Mouse (Mus musculus) forebrain, embryonic 11.5 days (tissue): ENCODE data around the gene Itga1. TPM values are rescaled to one million over a fixed set of nuclear protein-coding genes. Genes with fewer than 3 reads are reported as not detected.

Source experiments
- ATAC-seq: fragments of 200-750 bp; cut with Nextera tagmentation; replicated peaks from 2 replicates; pipeline ENCODE4 v1.8.0; 2017; ENCODE audit warnings: moderate TSS enrichment; ENCODE audit not compliant: low FRiP score
- DNase-seq: peaks from one replicate; pipeline ENCODE4 v3.0.0-alpha.2; 2017; ENCODE audit warnings: low spot score
- H3K27ac ChIP-seq: fragments of 300-500 bp; sonication (generic); 2 replicates; pipeline ENCODE4 v1.5.1; 2014; ENCODE audit warnings: low read depth, low read length
- H3K27me3 ChIP-seq: fragments of 300-500 bp; sonication (generic); 2 replicates; pipeline ENCODE4 v1.6.1; 2014; ENCODE audit warnings: mild to moderate bottlenecking, low read length, mixed read lengths; ENCODE audit not compliant: control insufficient read depth, insufficient read depth
- H3K36me3 ChIP-seq: fragments of 300-500 bp; sonication (generic); 2 replicates; pipeline ENCODE4 v1.6.1; 2014; ENCODE audit warnings: mild to moderate bottlenecking, low read length, moderate library complexity, mixed read lengths; ENCODE audit not compliant: control insufficient read depth, insufficient read depth
- H3K4me1 ChIP-seq: fragments of 300-500 bp; sonication (generic); replicated peaks from 2 replicates; pipeline ENCODE4 v1.6.1; 2014; ENCODE audit warnings: low read length, mixed read lengths; ENCODE audit not compliant: control insufficient read depth, insufficient read depth
- H3K4me2 ChIP-seq: fragments of 300-500 bp; sonication (generic); 2 replicates; pipeline ENCODE4 v1.6.1; 2014; ENCODE audit warnings: low read depth, mild to moderate bottlenecking, low read length, moderate library complexity, mixed read lengths; ENCODE audit not compliant: severe bottlenecking
- H3K4me3 ChIP-seq: fragments of 300-500 bp; sonication (generic); 2 replicates; pipeline ENCODE4 v1.5.1; 2014; ENCODE audit warnings: low read depth, low read length
- H3K9ac ChIP-seq: fragments of 300-500 bp; sonication (generic); 2 replicates; pipeline ENCODE4 v1.6.1; 2014; ENCODE audit warnings: low read length
- H3K9me3 ChIP-seq: fragments of 300-500 bp; sonication (generic); 2 replicates; pipeline ENCODE4 v1.6.1; 2016; ENCODE audit warnings: low read length, mixed read lengths; ENCODE audit not compliant: control insufficient read depth
- WGBS: fragments of 180-500 bp; shearing (Covaris S2); extraction: QIAGEN DNeasy Blood & Tissue Kit; methylation state at CpG from one replicate; pipeline ENCODE4 v1.1.7; 2014; 5-methylcytosine and 5-hydroxymethylcytosine counted together
- polyA plus RNA-seq: library from polyadenylated mRNA; unstranded; fragments of >200 nt; fragmentation: Nextera tagmentation; extraction: Ambion mirVana; gene quantifications from 2 replicates; pipeline ENCODE4 v1.2.1, GENCODE M21; 2014

The Itga1 gene
- polyA plus RNA-seq, 1 experiment from 2014 or later, result 5.3 TPM

DNA sequence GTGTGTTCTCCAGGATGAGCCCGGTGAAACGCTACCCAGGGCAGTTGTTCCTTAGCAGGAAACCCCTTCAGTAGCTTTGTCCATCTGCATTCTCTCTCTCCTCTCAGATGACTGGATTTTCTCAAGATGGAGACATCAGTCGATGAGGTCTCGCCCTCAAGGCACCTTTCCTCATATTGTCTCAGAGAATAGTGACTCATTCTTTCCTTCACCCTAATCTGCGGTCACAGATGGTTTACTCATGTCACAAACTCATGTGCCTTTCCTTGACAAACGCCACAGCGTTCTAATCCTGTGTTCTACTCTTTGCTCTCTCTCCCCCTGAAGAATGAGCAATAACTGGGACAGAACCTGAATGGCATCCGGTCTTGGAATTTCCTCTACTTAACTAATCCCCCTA, 5.7 kb upstream of the Itga1 start:
- no peak for ATAC-seq
- WGBS, result 94% methylated on average over 8 of the region's 8 CpGs
- H3K4me1 ChIP-seq, result no peaks in the 10 kb centered on the region

DNA sequence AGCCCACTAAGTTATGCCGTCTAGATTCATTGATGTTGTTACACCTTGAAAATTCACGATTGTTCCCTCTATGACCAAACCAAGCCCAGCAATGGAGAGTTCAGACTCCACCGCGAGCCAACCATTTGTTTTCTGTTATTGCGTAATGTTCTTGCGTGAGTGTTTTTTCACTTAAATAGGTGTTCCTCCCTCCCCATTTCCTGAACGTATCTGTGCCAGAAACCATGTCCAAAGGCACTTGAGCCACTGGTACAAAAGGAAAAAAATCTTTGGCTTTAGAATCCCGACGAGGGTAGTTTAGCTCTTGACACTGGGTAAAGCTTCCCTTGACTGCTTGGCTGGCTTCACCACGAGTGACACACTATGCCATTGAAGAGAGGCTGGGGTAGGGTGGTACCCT, 4.4 kb upstream of the Itga1 start:
- ATAC-seq (no peak), DNase-seq (no peak)
- Histone ChIP-seq H3K9ac (no peak overlapping the region), H3K4me3 (no peak overlapping the region), H3K27ac (no peak overlapping the region), H3K4me1 (peaks cover 2% of the 10 kb centered on the region; the same call in 1 of the 2 replicates), H3K36me3 (no peaks in the 10 kb centered on the region), H3K27me3 (peaks cover 4% of the 10 kb centered on the region), H3K9me3 (no peaks in the 10 kb centered on the region), H3K4me2 (no peak overlapping the region)
- 90% methylated on average over 10 of the region's 10 CpGs for WGBS

More for the DNA sequence above, 5.7 kb upstream of the Itga1 start:
- Histone ChIP-seq H3K4me2 (no peak overlapping the region), H3K27me3 (no peaks in the 10 kb centered on the region; the same call in 1 of the 2 replicates), H3K4me3 (no peak overlapping the region), H3K36me3 (no peaks in the 10 kb centered on the region), H3K9me3 (no peaks in the 10 kb centered on the region), H3K9ac (no peak overlapping the region), H3K27ac (no peak overlapping the region)
- no peak for DNase-seq

DNA sequence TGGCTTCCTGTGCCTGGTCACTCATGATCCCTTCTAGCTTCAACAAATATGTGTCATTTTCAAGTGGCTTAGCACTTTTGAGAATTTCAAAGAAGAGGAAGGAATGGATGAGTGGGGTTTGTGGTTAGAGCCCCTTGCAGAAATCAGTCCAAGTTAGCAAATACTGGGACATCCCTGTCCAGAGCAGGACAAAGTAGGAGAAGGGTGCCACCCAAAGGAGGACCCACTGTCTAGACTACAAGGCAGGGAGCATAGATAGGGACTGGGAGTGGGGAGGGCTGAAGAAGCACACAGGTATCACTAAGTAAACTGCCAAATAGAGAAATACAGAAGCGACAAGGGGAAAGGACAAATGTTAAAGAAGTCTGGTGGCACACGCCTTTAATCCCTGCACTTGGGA, 990 bp upstream of the Itga1 start:
- 96% methylated on average over 2 of the region's 2 CpGs for WGBS
- H3K27me3 ChIP-seq, result peaks cover 7% of the 10 kb centered on the region
- no peak overlapping the region for H3K4me2 ChIP-seq

DNA sequence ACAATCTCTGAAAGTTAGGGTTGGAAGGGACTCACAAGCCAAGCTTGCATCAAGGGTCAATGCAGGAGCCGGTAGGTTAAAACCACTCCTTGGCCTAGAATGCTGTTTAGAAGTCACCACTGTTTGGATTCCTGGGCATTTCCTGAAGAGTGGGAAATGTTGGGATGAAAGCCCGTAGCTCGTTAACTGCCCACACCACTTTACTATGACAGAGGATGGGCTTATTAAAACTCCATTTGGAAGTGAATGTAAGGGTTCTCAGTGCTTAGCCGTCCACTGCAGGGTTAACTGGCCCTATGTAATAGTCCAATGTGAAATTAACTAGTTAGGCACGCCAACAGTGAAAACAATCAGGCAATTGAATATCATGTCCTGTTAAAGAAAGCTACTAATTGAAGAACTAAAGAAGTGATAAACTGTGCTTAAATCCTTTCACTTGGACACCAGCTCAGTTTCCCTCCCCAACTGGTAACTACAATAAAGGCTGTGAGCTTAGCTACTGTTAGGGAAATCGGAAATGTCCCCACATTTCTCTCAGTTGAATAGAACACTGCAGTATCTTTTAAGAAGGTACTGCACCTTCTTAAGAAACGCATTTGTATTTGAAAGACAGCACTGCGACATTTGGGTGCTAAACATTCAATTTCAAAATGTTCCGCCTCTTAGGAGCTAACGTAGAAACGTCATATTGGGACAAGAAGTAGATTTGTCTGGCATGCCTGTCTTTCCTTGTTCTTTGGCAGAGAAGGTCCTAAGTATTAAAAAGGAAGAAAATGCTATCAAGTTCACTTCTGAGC, 1.2 kb downstream of the Itga1 start:
- WGBS, result 19% methylated on average over 11 of the region's 11 CpGs
- H3K27ac ChIP-seq, result no peak overlapping the region
- H3K36me3 ChIP-seq, result no peaks in the 10 kb centered on the region
- H3K9me3 ChIP-seq, result no peaks in the 10 kb centered on the region
- H3K4me1 ChIP-seq, result peaks cover 3% of the 10 kb centered on the region; the same call in 1 of the 2 replicates
- peaks cover 7% of the 10 kb centered on the region for H3K27me3 ChIP-seq
- no peak for ATAC-seq
- H3K4me2 ChIP-seq, result peak overlapping the region; percentile 91
- DNase-seq, result no peak
- H3K9ac ChIP-seq, result no peak overlapping the region
- peak overlapping the region; percentile 47 for H3K4me3 ChIP-seq

More for the DNA sequence above, 990 bp upstream of the Itga1 start:
- DNase-seq (no peak), ATAC-seq (no peak)
- peaks cover 3% of the 10 kb centered on the region; the same call in 1 of the 2 replicates for H3K4me1 ChIP-seq
- H3K27ac ChIP-seq, result no peak overlapping the region
- no peak overlapping the region for H3K4me3 ChIP-seq
- no peak overlapping the region for H3K9ac ChIP-seq
- H3K9me3 ChIP-seq, result no peaks in the 10 kb centered on the region
- no peaks in the 10 kb centered on the region for H3K36me3 ChIP-seq

DNA sequence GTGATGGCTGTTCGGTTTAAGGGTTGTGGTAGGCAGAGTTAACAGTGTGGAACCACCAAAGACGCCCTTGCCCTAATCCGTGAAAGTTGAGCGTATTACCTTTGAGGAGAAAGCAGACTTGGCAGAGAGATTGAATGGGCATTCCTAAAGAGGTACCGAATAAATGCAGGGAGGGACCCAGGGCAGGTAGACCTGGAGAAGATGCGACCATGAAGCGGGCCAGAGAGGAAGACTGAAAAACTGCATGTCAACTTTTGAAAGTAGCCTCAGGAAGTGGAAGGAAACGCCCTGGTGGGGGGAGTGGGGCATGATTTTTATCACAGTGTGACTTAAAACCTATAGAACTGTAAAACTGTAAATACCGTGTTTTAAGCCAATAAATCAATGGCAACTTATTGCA, 2.4 kb downstream of the Itga1 start:
- ATAC-seq, result no peak
- H3K27me3 ChIP-seq, result peaks cover 7% of the 10 kb centered on the region

DNA sequence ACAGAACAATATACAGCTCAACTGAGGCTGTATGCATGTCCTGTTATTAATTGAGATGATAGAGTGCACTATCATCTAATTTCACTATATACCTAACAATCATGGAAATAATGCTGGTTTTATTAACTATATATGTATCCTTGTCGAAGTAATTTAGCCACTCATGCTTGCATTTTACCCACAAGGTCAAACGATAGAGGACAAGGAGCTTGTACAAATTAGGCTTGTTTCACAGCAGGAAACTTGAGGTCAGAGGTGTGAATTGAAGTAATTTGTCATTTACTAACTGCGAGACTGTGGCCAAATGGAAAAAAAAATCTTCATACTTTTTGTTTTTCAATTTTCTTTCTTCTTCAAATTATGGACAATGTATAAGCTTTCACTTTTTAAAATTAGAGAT, 3.5 kb downstream of the Itga1 start:
- H3K9ac ChIP-seq, result no peak overlapping the region
- no peak for ATAC-seq
- H3K4me1 ChIP-seq, result peaks cover 3% of the 10 kb centered on the region; the same call in 1 of the 2 replicates
- H3K4me3 ChIP-seq, result no peak overlapping the region
- H3K27ac ChIP-seq, result no peak overlapping the region
- H3K27me3 ChIP-seq, result peaks cover 7% of the 10 kb centered on the region
- no peaks in the 10 kb centered on the region for H3K9me3 ChIP-seq
- DNase-seq, result no peak
- no peak overlapping the region for H3K4me2 ChIP-seq
- WGBS, result 82% methylated on average over 3 of the region's 3 CpGs
- no peaks in the 10 kb centered on the region for H3K36me3 ChIP-seq

More for the DNA sequence above, 2.4 kb downstream of the Itga1 start:
- Histone ChIP-seq H3K9me3 (no peaks in the 10 kb centered on the region), H3K9ac (no peak overlapping the region), H3K4me3 (no peak overlapping the region), H3K4me2 (no peak overlapping the region), H3K36me3 (no peaks in the 10 kb centered on the region), H3K27ac (no peak overlapping the region), H3K4me1 (peaks cover 3% of the 10 kb centered on the region; the same call in 1 of the 2 replicates)
- DNase-seq, result no peak
- WGBS, result 86% methylated on average over 9 of the region's 9 CpGs

DNA sequence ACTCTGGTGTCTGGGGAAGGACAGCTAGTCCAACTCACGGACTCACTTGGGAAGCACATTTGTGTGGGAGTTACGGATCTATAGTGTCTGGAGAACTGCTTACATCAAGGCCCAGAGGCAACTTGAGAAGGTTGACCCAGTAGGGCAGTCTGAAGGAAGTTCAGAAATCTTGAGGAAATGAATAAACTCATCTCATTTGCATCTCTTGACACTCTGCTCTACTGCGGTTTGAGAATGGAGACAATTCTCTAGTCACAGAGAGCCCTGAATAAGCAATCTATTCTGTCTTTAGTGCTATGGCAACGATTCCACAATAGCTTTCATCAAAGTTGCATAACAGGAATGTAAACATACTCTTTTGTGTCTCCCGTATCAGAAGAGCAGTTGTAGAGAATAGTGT, 4.8 kb downstream of the Itga1 start:
- no peak overlapping the region for H3K4me3 ChIP-seq
- H3K9ac ChIP-seq, result no peak overlapping the region
- no peak for ATAC-seq
- no peaks in the 10 kb centered on the region for H3K9me3 ChIP-seq
- 61% methylated on average over 5 of the region's 5 CpGs for WGBS
- peaks cover 7% of the 10 kb centered on the region for H3K27me3 ChIP-seq
- no peak for DNase-seq
- peaks cover 3% of the 10 kb centered on the region; the same call in 1 of the 2 replicates for H3K4me1 ChIP-seq
- H3K4me2 ChIP-seq, result no peak overlapping the region
- no peaks in the 10 kb centered on the region for H3K36me3 ChIP-seq
- H3K27ac ChIP-seq, result no peak overlapping the region

DNA sequence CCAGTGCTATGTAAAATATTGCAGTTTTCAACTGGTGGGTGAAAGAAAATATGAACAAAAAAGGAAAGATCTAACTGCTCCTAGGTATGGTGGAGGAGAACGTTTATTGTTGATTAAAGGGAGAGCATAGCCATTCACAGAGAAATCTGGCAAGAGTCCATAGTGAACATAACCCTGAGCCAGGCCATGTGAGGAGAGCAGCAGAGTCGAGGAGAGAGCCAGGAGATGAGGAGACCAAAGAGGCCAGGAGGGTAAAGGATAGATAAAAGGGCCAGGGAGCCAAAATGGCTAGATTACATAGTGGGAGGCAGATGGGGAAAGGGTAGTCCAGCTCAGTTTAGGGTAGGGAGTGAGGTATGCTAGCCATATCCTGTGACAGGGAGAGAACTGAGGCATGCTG, 5.5 kb downstream of the Itga1 start:
- WGBS, result 71% methylated on average over 2 of the region's 2 CpGs
- no peak overlapping the region for H3K4me2 ChIP-seq
- ATAC-seq, result no peak
- H3K9ac ChIP-seq, result no peak overlapping the region
- H3K4me1 ChIP-seq, result peaks cover 1% of the 10 kb centered on the region; the same call in 1 of the 2 replicates
- no peak for DNase-seq
- peaks cover 3% of the 10 kb centered on the region for H3K27me3 ChIP-seq
- H3K4me3 ChIP-seq, result no peak overlapping the region
- no peaks in the 10 kb centered on the region for H3K9me3 ChIP-seq
- no peaks in the 10 kb centered on the region for H3K36me3 ChIP-seq
- H3K27ac ChIP-seq, result no peak overlapping the region

DNA sequence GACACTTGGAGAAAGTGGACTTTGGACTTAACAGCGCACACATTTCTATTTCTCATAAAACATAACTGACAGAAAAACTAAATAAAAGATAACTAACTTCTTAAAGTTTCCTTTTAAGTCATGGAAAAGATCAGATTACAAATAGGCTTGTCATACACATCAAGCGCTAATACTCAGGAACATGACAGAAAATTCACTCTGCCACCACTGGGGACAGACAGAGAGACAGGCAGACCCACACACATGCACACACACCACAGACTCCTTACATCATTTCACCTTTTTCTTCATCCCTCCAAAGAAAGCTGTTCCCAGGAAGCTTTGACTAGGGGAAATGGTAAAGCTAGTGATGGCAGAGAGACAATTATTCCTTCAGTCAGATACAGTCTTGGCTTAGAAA, 6.4 kb downstream of the Itga1 start:
- Histone ChIP-seq H3K9ac (no peak overlapping the region), H3K9me3 (no peaks in the 10 kb centered on the region), H3K4me3 (no peak overlapping the region), H3K4me1 (no peaks in the 10 kb centered on the region), H3K27ac (no peak overlapping the region), H3K36me3 (no peaks in the 10 kb centered on the region), H3K27me3 (no peaks in the 10 kb centered on the region; the same call in 1 of the 2 replicates), H3K4me2 (no peak overlapping the region)
- ATAC-seq (no peak), DNase-seq (no peak)
- WGBS, result 96% methylated on average over 2 of the region's 2 CpGs
